Mouse (Mus musculus) right cerebral cortex, postnatal 4 days (tissue): Measurements from ENCODE around the gene Plekhm2.

Experiments used
- DNase-seq: peaks from one replicate; pipeline ENCODE4 v3.0.0-alpha.2; 2022

The Plekhm2 gene

DNA sequence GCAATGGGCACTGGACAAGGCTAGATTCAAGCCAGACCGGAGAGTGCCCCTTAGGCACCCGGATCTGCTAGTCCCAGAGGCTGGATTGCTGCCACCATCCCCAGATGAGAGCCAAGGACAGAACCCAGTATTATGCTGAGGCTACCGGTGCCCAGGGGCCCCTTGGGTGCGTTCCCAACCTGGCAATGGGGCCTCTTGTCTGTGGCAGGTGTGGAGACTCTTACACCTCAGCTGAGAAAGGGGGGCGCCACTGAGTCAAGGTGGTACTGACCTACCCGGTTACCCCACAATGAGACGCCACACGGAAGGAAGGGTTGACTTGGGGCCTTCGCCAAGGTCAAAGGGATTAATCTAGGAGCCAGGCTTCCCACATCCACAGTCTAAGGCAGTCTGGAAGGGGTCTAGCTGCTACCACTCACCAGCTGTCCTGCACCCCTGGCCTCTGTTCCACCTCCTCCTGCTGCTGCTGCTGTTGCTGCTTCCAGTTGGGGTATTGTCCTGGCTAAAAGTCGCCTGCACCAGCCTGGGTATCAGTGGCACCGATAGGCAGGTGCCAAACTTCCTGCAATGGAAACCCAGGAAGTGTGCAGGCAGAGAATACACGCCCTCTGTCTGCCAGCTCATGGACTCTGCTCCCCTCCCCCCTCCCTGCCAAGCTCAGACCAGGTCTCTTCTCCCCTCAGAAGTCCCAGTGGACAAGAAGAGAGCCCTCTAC, 63.4 kb downstream of the Plekhm2 start:
- DNase-seq = peak; percentile 19

DNA sequence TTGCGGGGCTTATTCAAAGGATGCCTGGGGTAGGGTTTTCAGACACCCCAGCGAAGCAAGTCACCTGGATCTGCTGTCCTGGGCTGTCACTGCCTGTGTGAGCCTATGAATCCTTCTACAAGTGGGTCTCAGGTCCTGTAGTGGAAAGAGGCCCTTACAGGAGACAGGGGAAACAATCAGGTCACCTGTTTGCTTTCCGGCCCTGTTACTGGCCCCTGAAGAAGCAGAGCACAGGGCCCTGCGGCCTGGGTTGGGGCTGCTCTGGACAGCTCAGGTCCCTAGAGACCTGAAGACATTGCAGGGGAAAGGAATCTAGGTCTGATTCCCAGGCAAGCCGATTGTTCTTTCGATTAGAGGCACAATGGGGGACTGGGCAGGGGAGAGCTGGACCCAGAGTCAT, 64.3 kb downstream of the Plekhm2 start:
- DNase-seq = no peak

- peak; percentile 43 for DNase-seq
Observed at GRCm38 (mm10) chr4:141599251-141600141, 65.2 kb downstream of the Plekhm2 start.

GRCm38 (mm10) chr4:141598894-141599250, 65.8 kb downstream of the Plekhm2 start:
- no peak for DNase-seq

GRCm38 (mm10) chr4:141598199-141598893, 66.4 kb downstream of the Plekhm2 start:
- DNase-seq = no peak

- DNase-seq = no peak
Observed at GRCm38 (mm10) chr4:141596700-141597328, 67.9 kb downstream of the Plekhm2 start.

- no peak for DNase-seq
Observed at GRCm38 (mm10) chr4:141595605-141596268, 69.0 kb downstream of the Plekhm2 start.

GRCm38 (mm10) chr4:141595138-141595537, 69.6 kb downstream of the Plekhm2 start:
- DNase-seq = no peak

GRCm38 (mm10) chr4:141591547-141591946, 73.2 kb downstream of the Plekhm2 start:
- DNase-seq = peak; percentile 46

DNA sequence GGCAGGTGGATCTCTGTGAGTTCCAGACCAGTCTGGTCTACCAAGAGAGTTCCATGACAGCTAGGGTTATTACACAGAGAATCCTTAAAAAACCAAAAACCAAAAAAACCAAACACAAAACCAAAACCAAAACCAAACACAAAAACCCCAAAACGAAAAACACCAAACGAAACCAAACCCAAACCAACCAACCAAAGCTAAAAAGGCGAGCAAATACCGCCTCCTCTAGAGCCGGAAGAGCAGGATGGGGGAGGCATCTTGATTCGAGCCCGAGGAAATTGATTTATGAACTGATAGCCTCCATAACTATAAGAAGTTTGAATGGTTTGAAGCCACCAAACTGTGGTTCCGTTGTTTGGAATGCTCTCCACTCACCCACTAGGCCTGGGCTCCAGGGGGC, 80.8 kb downstream of the Plekhm2 start:
- DNase-seq = no peak

- no peak for DNase-seq
Observed at GRCm38 (mm10) chr4:141581051-141581450, 83.6 kb downstream of the Plekhm2 start.

DNA sequence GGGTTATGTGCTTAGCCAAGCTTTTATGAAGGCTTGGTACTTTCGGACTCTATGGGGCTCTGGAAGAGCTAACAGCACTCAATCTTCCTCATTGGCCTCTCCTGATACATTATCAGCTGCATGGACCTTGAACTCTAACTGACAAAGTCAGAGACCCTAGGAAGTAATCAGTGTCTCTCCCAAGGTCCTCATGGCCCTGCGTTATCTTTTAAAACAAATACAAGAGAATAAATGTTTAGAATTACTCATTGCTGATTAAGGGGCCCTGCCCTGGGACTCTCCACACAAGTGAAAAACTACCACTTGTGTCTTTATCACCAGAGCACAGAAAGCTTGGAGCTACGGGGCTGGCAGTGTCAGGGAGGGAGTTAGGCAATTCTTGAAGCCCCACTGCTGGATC, 85.9 kb downstream of the Plekhm2 start:
- DNase-seq = no peak

DNA sequence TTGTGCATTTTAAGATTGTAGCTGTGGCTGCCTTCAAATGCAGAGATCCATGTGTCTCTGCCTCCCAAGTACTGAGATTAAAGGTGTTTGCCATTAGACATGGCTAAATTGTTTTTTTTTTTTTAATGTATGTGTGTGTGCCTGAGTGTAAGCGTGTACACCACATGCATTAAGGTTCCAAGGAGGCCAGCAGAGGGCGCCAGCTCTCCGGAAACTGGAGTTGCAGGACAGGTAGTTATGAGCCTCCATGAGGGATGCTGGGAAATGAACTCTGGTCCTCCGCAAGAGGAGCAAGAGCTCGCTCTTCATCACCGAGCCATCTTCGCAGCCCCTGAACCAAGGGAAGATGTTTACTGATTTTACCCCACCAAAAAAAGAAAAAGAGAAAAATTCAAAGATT, 87.8 kb downstream of the Plekhm2 start:
- no peak for DNase-seq

DNA sequence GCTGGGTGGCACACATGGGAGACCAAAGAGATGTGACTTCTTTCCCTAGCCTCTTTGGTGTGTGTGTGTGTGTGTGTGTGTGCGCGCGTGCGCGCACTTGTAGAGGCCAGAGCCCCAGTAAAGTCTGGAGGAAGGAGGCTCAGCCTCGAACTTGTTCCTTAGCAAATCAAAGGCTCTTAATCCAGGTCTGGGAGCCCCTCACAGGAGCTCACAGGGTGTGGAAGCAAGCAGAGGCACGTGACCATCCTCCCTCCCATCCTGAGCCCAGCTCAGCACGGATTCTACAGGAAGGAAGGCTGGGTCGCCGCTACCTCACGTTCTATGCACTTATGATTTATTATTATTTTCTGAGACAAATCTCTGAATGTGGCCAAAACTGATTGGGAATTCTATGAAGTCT, 88.3 kb downstream of the Plekhm2 start:
- DNase-seq = no peak
